In the genomic region with DNA sequence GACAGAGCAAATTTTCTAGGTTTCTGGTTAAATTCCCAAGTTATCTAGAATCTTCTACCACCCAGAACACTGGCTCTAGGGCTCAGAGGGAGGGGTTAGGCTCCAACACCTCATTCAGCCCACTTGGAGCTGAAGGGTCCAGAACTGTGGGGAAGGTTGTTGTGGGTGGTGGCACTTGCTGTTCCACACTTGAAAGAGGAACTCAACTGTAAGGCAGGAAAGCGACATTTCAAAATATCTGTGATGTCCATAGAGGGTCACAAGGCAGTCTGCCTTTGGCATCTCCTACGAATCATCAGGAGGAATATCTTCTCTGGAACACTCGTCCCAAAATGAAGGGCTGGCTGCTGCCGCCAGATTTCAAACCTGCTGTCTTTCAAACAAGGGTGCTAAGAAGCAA, we compare ENCODE assay signal across 18 mouse cellular contexts.
DNase-seq lines count a peak whose midpoint lies in the region; ATAC-seq lines count a peak whose summit lies in the region.
"Had no signal": no experiment of that assay in that cellular context is flagged by ENCODE, and none has a peak within 500 bp of the region (broad histone marks: within the 10 kb centered on the region; RNA-seq: fewer than 3 reads in every experiment).

No protein-coding gene starts in this region.

- no peak overlapping the region for H3K4me3 ChIP-seq in lung, embryonic 15.5 days
- H3K4me3 ChIP-seq: embryonic facial prominence, embryonic 15.5 days; heart, embryonic 15.5 days; hindbrain, embryonic 13.5 days; intestine, embryonic 15.5 days; midbrain, embryonic 13.5 days had no signal

- 82% methylated on average over 4 of the region's 4 CpGs for WGBS in lung, embryonic 15.5 days

- 0 out of 2 replicates have a peak overlapping the region, but pooled peaks have one; percentile 8 for H3K27ac ChIP-seq in lung, embryonic 15.5 days
- H3K27ac ChIP-seq: embryonic facial prominence, embryonic 15.5 days; heart, embryonic 15.5 days; hindbrain, embryonic 13.5 days; intestine, embryonic 15.5 days; midbrain, embryonic 13.5 days had no signal

- DNase-seq in gastrocnemius, postnatal 25 days: peak; percentile 2
- DNase-seq in gastrocnemius, postnatal 10 days: no peak
- DNase-seq in lung, postnatal 14 days: no peak
- no peak for DNase-seq in urinary bladder, adult 2 months (ENCODE audit: low spot score)
- no peak for DNase-seq in kidney, adult 18-20 months
- DNase-seq: cerebellum, adult 18-20 months; kidney, postnatal 25 days; left cerebral cortex, postnatal 4 days; right cerebral cortex, postnatal 25 days; thymus, postnatal 4 days had no signal

- no peak overlapping the region for H3K4me2 ChIP-seq in lung, embryonic 15.5 days
- H3K4me2 ChIP-seq: embryonic facial prominence, embryonic 15.5 days; heart, embryonic 15.5 days; hindbrain, embryonic 13.5 days; intestine, embryonic 15.5 days; midbrain, embryonic 13.5 days had no signal

- H3K9me3 ChIP-seq in lung, embryonic 15.5 days: no peaks in the 10 kb centered on the region
- H3K9me3 ChIP-seq: embryonic facial prominence, embryonic 15.5 days; heart, embryonic 15.5 days; hindbrain, embryonic 13.5 days; intestine, embryonic 15.5 days; midbrain, embryonic 13.5 days had no signal

- H3K27me3 ChIP-seq in lung, embryonic 15.5 days: no peaks in the 10 kb centered on the region
- H3K27me3 ChIP-seq: embryonic facial prominence, embryonic 15.5 days; heart, embryonic 15.5 days; hindbrain, embryonic 13.5 days; intestine, embryonic 15.5 days; midbrain, embryonic 13.5 days had no signal

- no peak overlapping the region for H3K9ac ChIP-seq in lung, embryonic 15.5 days
- H3K9ac ChIP-seq: embryonic facial prominence, embryonic 15.5 days; heart, embryonic 15.5 days; hindbrain, embryonic 13.5 days; intestine, embryonic 15.5 days; midbrain, embryonic 13.5 days had no signal

- ATAC-seq in lung, embryonic 15.5 days (ENCODE audit: borderline replicate concordance, extremely low read depth, low FRiP score, low TSS enrichment): no peak
- ATAC-seq in hematopoietic stem cell, adult 5-6 weeks (replicated peaks in 1 of 2; ENCODE audit: insufficient read depth in 1 of 2, low FRiP score in 2 of 2, low TSS enrichment in 1 of 2, low read depth in 1 of 2, poor library complexity in 2 of 2, severe bottlenecking in 2 of 2): peak; percentile 57 to 60; a peak in 3 of 4 replicates
- peak; percentile 37; the same call in 1 of the 2 replicates for ATAC-seq in neutrophil, adult 5-6 weeks (ENCODE audit: extremely low read depth, insufficient number of reproducible peaks, low FRiP score, poor library complexity, severe bottlenecking)
- ATAC-seq: intestine, embryonic 15.5 days; midbrain, embryonic 13.5 days had no signal

- no peaks in the 10 kb centered on the region for H3K36me3 ChIP-seq in lung, embryonic 15.5 days
- H3K36me3 ChIP-seq: embryonic facial prominence, embryonic 15.5 days; heart, embryonic 15.5 days; hindbrain, embryonic 13.5 days; intestine, embryonic 15.5 days; midbrain, embryonic 13.5 days had no signal

- peaks cover 34% of the 10 kb centered on the region for H3K4me1 ChIP-seq in lung, embryonic 15.5 days
- H3K4me1 ChIP-seq: midbrain, embryonic 13.5 days had no signal
